Mouse (Mus musculus) erythroblast, adult 5-6 weeks (primary cell): Measurements from ENCODE around the gene Olfr1014. TPM values are rescaled to one million over a fixed set of nuclear protein-coding genes. Genes with fewer than 3 reads are reported as not detected.

Source experiments
- ATAC-seq: replicated peaks from 2 replicates; pipeline ENCODE4 v1.8.0; 2016; ENCODE audit warnings: moderate number of reproducible peaks, mild to moderate bottlenecking, moderate TSS enrichment, inconsistent platforms; ENCODE audit not compliant: poor library complexity, low FRiP score, severe bottlenecking
- total RNA-seq, 2 experiments: library from RNA; stranded (forward) in 1 of 2; stranded (reverse) in 1 of 2; fragments of 150-400 nt in 1 of 2; fragments of 200-764, 138-1000 nt in 1 of 2; gene quantifications; 2 replicates each; pipeline versions ENCODE4 v1.2.3 to v1.2.4; 2015 to 2017; ENCODE audit warnings: low replicate concordance in 2 of 2

The Olfr1014 gene
- total RNA-seq (2015; ENCODE audit: low replicate concordance) (not detected in 2 replicates), total RNA-seq (2017; ENCODE audit: low replicate concordance) (not detected in 2 replicates)

DNA sequence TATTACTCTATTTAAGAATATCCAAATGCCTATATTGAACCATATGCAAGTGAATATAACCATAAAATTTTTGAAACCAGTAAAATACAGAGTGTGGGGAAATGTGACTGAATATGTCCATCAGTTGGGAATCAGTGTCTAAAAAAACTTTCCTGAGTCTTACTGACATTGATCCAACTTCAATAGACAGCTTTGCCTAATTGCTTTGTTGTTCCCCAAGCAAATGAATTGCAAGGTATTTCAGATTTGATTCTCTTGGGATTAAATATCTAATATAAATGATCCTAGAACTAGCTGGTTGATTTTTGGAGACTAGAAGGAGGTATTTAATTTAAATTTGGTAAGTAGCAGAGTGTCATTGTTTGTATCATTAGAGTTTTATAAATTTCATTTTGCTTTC, at the start of gene Olfr1014:
Gene Olfr1014, plus strand, starts transcription at position 301 of the 400 bp plus-strand sequence.
- no peak for ATAC-seq

DNA sequence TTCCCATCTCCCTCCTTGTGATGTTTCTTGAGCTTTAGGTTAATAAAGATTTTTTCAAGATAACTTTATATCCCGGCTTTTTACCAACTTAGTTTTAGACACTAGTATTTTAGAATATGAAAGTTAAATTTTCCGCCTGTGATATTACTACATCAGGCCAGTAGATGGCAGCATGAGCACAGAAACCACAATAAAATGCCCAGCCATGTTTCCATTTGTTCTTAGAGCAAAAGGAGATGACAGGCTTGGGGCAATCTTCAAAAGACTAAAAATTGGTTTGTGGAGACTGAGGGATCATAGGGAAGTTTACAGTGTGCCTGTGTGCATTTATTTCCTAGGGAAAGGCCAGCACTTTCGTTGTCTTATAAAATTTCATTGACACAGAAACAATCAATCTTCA, 46.7 kb upstream of the Olfr1014 start:
- ATAC-seq: no peak

DNA sequence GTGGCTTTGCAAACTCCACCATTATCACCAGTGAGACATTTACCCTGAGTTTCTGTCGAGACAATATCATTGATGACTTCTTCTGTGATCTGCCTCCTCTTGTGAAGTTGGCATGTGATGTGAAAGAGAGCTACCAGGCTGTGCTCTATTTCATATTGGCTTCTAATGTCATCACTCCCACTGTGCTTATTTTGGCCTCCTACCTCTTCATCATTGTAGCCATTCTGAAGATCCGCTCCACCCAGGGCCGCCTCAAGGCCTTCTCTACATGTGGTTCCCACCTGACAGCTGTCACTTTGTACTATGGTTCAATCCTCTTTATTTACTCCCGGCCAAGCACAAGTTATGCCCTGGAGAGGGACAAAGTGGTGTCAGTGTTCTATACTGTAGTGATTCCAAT, 18.7 kb upstream of the Olfr1014 start:
- ATAC-seq: no peak

DNA sequence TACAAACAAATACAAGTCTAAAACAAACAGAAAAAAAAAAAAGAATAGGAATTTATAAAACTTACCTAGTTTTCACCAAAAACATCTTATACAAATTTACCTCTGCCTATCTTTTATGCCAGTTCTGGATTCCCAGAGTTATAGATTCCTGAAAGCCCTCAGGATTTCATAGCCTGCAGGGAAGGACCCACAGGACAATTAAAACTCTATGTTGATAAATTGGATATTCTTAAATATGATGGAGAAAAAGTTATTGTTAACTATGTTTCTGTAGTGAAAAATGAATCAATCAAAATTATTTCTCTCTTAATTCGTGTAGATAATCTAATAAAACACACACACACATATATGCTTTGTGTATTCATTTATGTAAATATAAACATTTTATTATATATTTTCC, 9.8 kb upstream of the Olfr1014 start, which contains the start of gene Olfr1012:
Gene Olfr1012, minus strand, starts transcription at position 101 of the 400 bp plus-strand sequence.
- no peak for ATAC-seq

DNA sequence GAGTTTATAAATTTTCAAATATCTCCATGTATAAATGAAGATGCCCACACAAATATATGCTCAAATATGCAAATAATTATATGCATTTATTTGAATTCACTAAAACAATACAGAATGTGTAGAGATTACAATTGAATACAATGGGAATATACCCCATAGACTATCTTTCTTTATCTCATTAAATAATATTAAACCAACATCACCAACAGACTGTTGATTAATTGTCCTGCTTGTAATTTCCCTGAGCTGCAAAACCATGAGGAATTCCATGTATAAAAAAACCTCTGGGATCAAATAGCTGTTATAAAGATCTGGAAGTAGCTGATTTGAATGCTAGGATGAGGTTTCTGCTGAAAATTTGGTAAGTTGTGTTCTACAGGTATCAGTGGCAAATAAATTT, 5.7 kb upstream of the Olfr1014 start, which contains the start of gene Olfr1013:
Gene Olfr1013, plus strand, starts transcription at position 301 of the 400 bp plus-strand sequence.
- ATAC-seq: no peak

DNA sequence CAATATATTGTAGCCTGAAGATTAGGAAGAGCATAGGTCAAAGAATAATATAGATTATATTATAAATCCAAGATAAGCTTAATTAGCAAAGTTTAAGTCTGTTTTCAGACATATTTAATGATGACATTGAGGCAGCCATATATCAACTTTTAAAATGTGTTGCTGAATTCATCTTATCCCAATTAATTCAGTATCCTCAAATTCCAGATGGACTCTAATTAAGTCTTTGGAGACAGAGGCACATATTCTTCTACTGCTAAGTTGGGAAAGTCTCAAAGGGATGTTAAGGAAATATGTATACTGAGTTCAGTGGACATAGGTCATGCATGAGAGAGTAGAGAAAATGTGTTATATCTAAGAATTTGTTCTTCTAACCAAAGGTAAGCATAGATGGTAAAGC, 9.2 kb downstream of the Olfr1014 start, which contains the start of gene Olfr1015:
Gene Olfr1015, plus strand, starts transcription at position 301 of the 400 bp plus-strand sequence.
- ATAC-seq: no peak

DNA sequence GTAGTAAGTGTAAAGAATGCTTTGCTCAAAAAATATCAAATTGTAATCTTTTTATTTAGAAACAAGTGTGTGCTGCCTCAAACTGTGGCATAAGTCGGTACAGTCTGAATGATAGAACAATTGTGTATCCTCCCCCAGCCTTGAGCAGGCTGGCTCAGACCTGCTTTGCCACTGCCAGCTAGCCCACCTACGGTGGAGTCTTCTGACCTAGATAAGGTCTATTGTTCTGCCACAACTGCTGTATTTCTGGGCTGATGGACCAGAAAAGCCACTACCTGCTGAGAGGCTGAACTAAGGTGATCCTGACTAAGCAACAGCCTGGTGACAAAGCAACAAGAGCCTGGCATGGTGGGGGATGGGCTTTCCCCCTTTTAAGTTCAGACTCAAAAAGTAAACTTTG, 19.8 kb downstream of the Olfr1014 start:
- no peak for ATAC-seq

DNA sequence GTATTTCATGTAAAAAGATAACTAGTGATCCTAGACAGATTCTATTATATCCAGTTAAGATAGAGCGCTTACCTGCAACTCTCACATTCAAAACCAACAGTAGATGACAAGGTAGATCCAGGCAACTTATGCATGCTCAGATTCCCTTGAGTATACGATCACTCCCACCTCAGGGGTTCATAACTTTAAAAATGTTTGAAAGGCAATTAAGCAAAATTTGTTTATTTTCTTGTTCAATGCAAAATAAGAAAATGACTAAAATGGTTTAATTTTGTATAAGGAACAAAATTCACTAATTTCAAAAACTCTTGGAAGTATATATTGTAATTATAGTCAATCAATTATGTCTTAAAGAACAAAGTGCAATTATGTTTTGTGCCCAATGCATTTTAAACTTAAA, 29.9 kb downstream of the Olfr1014 start, which contains the start of gene Olfr1016:
Gene Olfr1016, minus strand, starts transcription at position 101 of the 400 bp plus-strand sequence.
- ATAC-seq: no peak

DNA sequence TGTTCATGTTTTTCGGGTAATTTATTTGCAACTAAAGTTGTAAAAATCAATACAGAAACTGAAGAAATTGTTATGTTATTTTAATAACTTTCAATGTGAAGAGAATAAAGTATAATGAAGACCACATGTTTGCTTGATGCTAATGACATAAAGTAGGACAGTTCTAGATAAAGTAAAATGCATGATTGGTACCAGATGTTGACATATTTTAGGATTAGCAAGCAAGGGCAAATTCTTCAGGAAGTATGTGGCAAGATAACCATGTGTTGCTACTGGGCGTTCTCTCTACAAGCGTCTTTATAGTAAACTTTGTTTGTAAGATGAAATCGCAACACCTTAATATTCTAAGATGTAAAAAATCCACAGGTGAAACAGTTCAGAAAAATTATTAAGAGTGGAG, 32.0 kb downstream of the Olfr1014 start:
- no peak for ATAC-seq

DNA sequence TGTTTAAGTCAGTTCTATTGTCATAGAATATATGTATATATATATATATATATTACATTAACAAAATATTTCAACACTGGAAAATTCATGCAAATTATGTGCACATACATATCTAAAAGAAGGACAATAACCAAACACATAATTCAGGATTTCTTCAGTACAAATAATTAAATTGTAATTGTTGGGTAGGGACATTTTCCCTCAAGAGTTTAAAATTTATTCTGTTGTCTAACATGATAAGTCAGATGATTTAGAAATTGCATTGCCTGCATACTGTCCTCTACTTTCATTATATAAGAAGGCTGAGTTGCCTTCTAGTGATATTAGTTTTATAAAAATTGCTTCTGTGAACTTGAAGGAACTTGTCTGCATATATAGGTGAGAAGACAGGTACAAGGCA, 45.7 kb downstream of the Olfr1014 start, which contains the start of gene Olfr1018:
Gene Olfr1018, plus strand, starts transcription at position 301 of the 400 bp plus-strand sequence.
- no peak for ATAC-seq

Other genes starting within 250 kb of the Olfr1014 start
- gene Olfr996, start 193.5 kb upstream of the Olfr1014 start, total RNA-seq (2015; ENCODE audit: low replicate concordance): not detected in 2 replicates
- gene Olfr996, start 193.5 kb upstream of the Olfr1014 start, total RNA-seq (2017; ENCODE audit: low replicate concordance): not detected in 2 replicates
- gene Olfr998, start 183.8 kb upstream of the Olfr1014 start, total RNA-seq (2015; ENCODE audit: low replicate concordance): not detected in 2 replicates
- gene Olfr998, start 183.8 kb upstream of the Olfr1014 start, total RNA-seq (2017; ENCODE audit: low replicate concordance): not detected in 2 replicates
- gene Olfr1000, start 160.8 kb upstream of the Olfr1014 start, total RNA-seq (2015; ENCODE audit: low replicate concordance): not detected in 2 replicates
- gene Olfr1000, start 160.8 kb upstream of the Olfr1014 start, total RNA-seq (2017; ENCODE audit: low replicate concordance): not detected in 2 replicates
- gene Olfr1002, start 122.0 kb upstream of the Olfr1014 start, total RNA-seq (2015; ENCODE audit: low replicate concordance): not detected in 2 replicates
- gene Olfr1002, start 122.0 kb upstream of the Olfr1014 start, total RNA-seq (2017; ENCODE audit: low replicate concordance): not detected in 2 replicates
- gene Olfr154, start 108.3 kb upstream of the Olfr1014 start, total RNA-seq (2015; ENCODE audit: low replicate concordance): not detected in 2 replicates
- gene Olfr154, start 108.3 kb upstream of the Olfr1014 start, total RNA-seq (2017; ENCODE audit: low replicate concordance): not detected in 2 replicates
- gene Olfr1006, start 93.9 kb upstream of the Olfr1014 start, total RNA-seq (2015; ENCODE audit: low replicate concordance): not detected in 2 replicates
- not detected in 2 replicates for gene Olfr1006, start 93.9 kb upstream of the Olfr1014 start, total RNA-seq (2017; ENCODE audit: low replicate concordance)
- gene Olfr1008, start 83.3 kb upstream of the Olfr1014 start, total RNA-seq (2015; ENCODE audit: low replicate concordance): not detected in 2 replicates
- not detected in 2 replicates for gene Olfr1008, start 83.3 kb upstream of the Olfr1014 start, total RNA-seq (2017; ENCODE audit: low replicate concordance)
- not detected in 2 replicates for gene Olfr1009, start 57.3 kb upstream of the Olfr1014 start, total RNA-seq (2015; ENCODE audit: low replicate concordance)
- gene Olfr1009, start 57.3 kb upstream of the Olfr1014 start, total RNA-seq (2017; ENCODE audit: low replicate concordance): not detected in 2 replicates
- not detected in 2 replicates for gene Olfr1012, start 9.9 kb upstream of the Olfr1014 start, total RNA-seq (2015; ENCODE audit: low replicate concordance)
- gene Olfr1012, start 9.9 kb upstream of the Olfr1014 start, total RNA-seq (2017; ENCODE audit: low replicate concordance): not detected in 2 replicates
- gene Olfr1013, start 5.6 kb upstream of the Olfr1014 start, total RNA-seq (2015; ENCODE audit: low replicate concordance): not detected in 2 replicates
- gene Olfr1013, start 5.6 kb upstream of the Olfr1014 start, total RNA-seq (2017; ENCODE audit: low replicate concordance): not detected in 2 replicates
- not detected in 2 replicates for gene Olfr1015, start 9.3 kb downstream of the Olfr1014 start, total RNA-seq (2015; ENCODE audit: low replicate concordance)
- 1.1 TPM in 1 of 2 replicates, not detected in the other for gene Olfr1015, start 9.3 kb downstream of the Olfr1014 start, total RNA-seq (2017; ENCODE audit: low replicate concordance)
- not detected in 2 replicates for gene Olfr1016, start 29.8 kb downstream of the Olfr1014 start, total RNA-seq (2015; ENCODE audit: low replicate concordance)
- 1.4 TPM in 1 of 2 replicates, not detected in the other for gene Olfr1016, start 29.8 kb downstream of the Olfr1014 start, total RNA-seq (2017; ENCODE audit: low replicate concordance)
- gene Olfr1018, start 45.8 kb downstream of the Olfr1014 start, total RNA-seq (2015; ENCODE audit: low replicate concordance): not detected in 2 replicates
- not detected in 2 replicates for gene Olfr1018, start 45.8 kb downstream of the Olfr1014 start, total RNA-seq (2017; ENCODE audit: low replicate concordance)
- gene Olfr1019, start 72.8 kb downstream of the Olfr1014 start, total RNA-seq (2015; ENCODE audit: low replicate concordance): not detected in 2 replicates
- not detected in 2 replicates for gene Olfr1019, start 72.8 kb downstream of the Olfr1014 start, total RNA-seq (2017; ENCODE audit: low replicate concordance)
- gene Olfr1020, start 74.3 kb downstream of the Olfr1014 start, total RNA-seq (2015; ENCODE audit: low replicate concordance): not detected in 2 replicates
- not detected in 2 replicates for gene Olfr1020, start 74.3 kb downstream of the Olfr1014 start, total RNA-seq (2017; ENCODE audit: low replicate concordance)
- gene Olfr1022, start 95.9 kb downstream of the Olfr1014 start, total RNA-seq (2015; ENCODE audit: low replicate concordance): not detected in 2 replicates
- gene Olfr1022, start 95.9 kb downstream of the Olfr1014 start, total RNA-seq (2017; ENCODE audit: low replicate concordance): not detected in 2 replicates
- not detected in 2 replicates for gene Olfr1023, start 112.9 kb downstream of the Olfr1014 start, total RNA-seq (2015; ENCODE audit: low replicate concordance)
- gene Olfr1023, start 112.9 kb downstream of the Olfr1014 start, total RNA-seq (2017; ENCODE audit: low replicate concordance): not detected in 2 replicates
- gene Olfr1024, start 132.3 kb downstream of the Olfr1014 start, total RNA-seq (2015; ENCODE audit: low replicate concordance): not detected in 2 replicates
- not detected in 2 replicates for gene Olfr1024, start 132.3 kb downstream of the Olfr1014 start, total RNA-seq (2017; ENCODE audit: low replicate concordance)
- gene Olfr1025-ps1, start 142.5 kb downstream of the Olfr1014 start, total RNA-seq (2015; ENCODE audit: low replicate concordance): not detected in 2 replicates
- gene Olfr1025-ps1, start 142.5 kb downstream of the Olfr1014 start, total RNA-seq (2017; ENCODE audit: low replicate concordance): not detected in 2 replicates
- gene Olfr1026, start 148.8 kb downstream of the Olfr1014 start, total RNA-seq (2015; ENCODE audit: low replicate concordance): not detected in 2 replicates
- gene Olfr1026, start 148.8 kb downstream of the Olfr1014 start, total RNA-seq (2017; ENCODE audit: low replicate concordance): not detected in 2 replicates
- gene Olfr1028, start 177.7 kb downstream of the Olfr1014 start, total RNA-seq (2015; ENCODE audit: low replicate concordance): not detected in 2 replicates
- 0.42 TPM in 1 of 2 replicates, not detected in the other for gene Olfr1028, start 177.7 kb downstream of the Olfr1014 start, total RNA-seq (2017; ENCODE audit: low replicate concordance)
- not detected in 2 replicates for gene Olfr1029, start 201.2 kb downstream of the Olfr1014 start, total RNA-seq (2015; ENCODE audit: low replicate concordance)
- not detected in 2 replicates for gene Olfr1029, start 201.2 kb downstream of the Olfr1014 start, total RNA-seq (2017; ENCODE audit: low replicate concordance)
- gene Olfr1030, start 206.6 kb downstream of the Olfr1014 start, total RNA-seq (2015; ENCODE audit: low replicate concordance): not detected in 2 replicates
- not detected in 2 replicates for gene Olfr1030, start 206.6 kb downstream of the Olfr1014 start, total RNA-seq (2017; ENCODE audit: low replicate concordance)
- gene Olfr1031, start 217.6 kb downstream of the Olfr1014 start, total RNA-seq (2015; ENCODE audit: low replicate concordance): not detected in 2 replicates
- not detected in 2 replicates for gene Olfr1031, start 217.6 kb downstream of the Olfr1014 start, total RNA-seq (2017; ENCODE audit: low replicate concordance)
- not detected in 2 replicates for gene Olfr1032, start 232.8 kb downstream of the Olfr1014 start, total RNA-seq (2015; ENCODE audit: low replicate concordance)
- gene Olfr1032, start 232.8 kb downstream of the Olfr1014 start, total RNA-seq (2017; ENCODE audit: low replicate concordance): not detected in 2 replicates
- not detected in 2 replicates for gene Olfr1033, start 247.9 kb downstream of the Olfr1014 start, total RNA-seq (2015; ENCODE audit: low replicate concordance)
- not detected in 2 replicates for gene Olfr1033, start 247.9 kb downstream of the Olfr1014 start, total RNA-seq (2017; ENCODE audit: low replicate concordance)